Mouse (Mus musculus) G1E (cell line): ENCODE results near the gene Samhd1.

Experiments used
- CTCF ChIP-seq: IDR thresholded peaks from 2 replicates; pipeline ENCODE4 v1.5.1; 2012; ENCODE audit warnings: low read depth, low read length, inconsistent platforms, mixed read lengths
- GATA1 ChIP-seq: IDR thresholded peaks from 2 replicates; pipeline ENCODE4 v1.6.1; 2012; ENCODE audit warnings: borderline replicate concordance, low read length, inconsistent platforms, mixed read lengths

GRCm38 (mm10) chr2:157060037-157060436 lies 75.0 kb downstream of the Samhd1 start:
- no peak for TF ChIP-seq GATA1
- TF ChIP-seq CTCF, result no peak
